Mouse (Mus musculus) kidney, postnatal 36 days (tissue): ENCODE measurements at regions not wholly inside any gene's neighbourhood (a gene's known extent, or its start where the extent isn't known, plus 50 kb on each side); places are given as distances from the start of the nearest gene placed in this dataset.

Experiments used
- DNase-seq, 2 experiments: peaks; one replicate each; pipeline ENCODE4 v3.0.0; 2021 to 2022; ENCODE audit warnings: mixed read lengths in 2 of 2

GRCm38 (mm10) chr6:127348770-127349409, 97.8 kb upstream of the Parp11 start:
- no peak for DNase-seq

- no peak for DNase-seq
Measured at GRCm38 (mm10) chr6:127349479-127350110, 97.0 kb upstream of the Parp11 start.

GRCm38 (mm10) chr6:127351691-127352090, 94.9 kb upstream of the Parp11 start:
- no peak for DNase-seq

GRCm38 (mm10) chr6:127355112-127355511, 91.5 kb upstream of the Parp11 start:
- no peak for DNase-seq

- DNase-seq: no peak
Measured at GRCm38 (mm10) chr6:127356442-127356841, 90.2 kb upstream of the Parp11 start.

- DNase-seq: no peak
Measured at GRCm38 (mm10) chr6:127358805-127359204, 87.8 kb upstream of the Parp11 start.

- peak; percentile 46 to 88 for DNase-seq
Measured at GRCm38 (mm10) chr6:127359391-127359874, 87.2 kb upstream of the Parp11 start.

GRCm38 (mm10) chr6:127362166-127362565, 84.5 kb upstream of the Parp11 start:
- DNase-seq: no peak

GRCm38 (mm10) chr6:127362966-127363752, 83.5 kb upstream of the Parp11 start:
- DNase-seq: no peak

- no peak for DNase-seq
Measured at GRCm38 (mm10) chr6:127363871-127364590, 82.6 kb upstream of the Parp11 start.

GRCm38 (mm10) chr6:127364591-127365187, 82.0 kb upstream of the Parp11 start:
- DNase-seq: no peak

GRCm38 (mm10) chr6:127365246-127365645, 81.4 kb upstream of the Parp11 start:
- DNase-seq: no peak

GRCm38 (mm10) chr6:127365651-127366050, 81.0 kb upstream of the Parp11 start:
- no peak for DNase-seq

- no peak for DNase-seq
Measured at GRCm38 (mm10) chr6:127373052-127373451, 73.6 kb upstream of the Parp11 start.

GRCm38 (mm10) chr6:127373797-127374463, 72.7 kb upstream of the Parp11 start:
- DNase-seq: no peak

- peak; percentile 6 to 27 for DNase-seq
Measured at GRCm38 (mm10) chr6:127374464-127375143, 72.0 kb upstream of the Parp11 start.

- no peak for DNase-seq
Measured at GRCm38 (mm10) chr6:127375144-127375529, 71.5 kb upstream of the Parp11 start.

GRCm38 (mm10) chr6:127375711-127376199, 70.9 kb upstream of the Parp11 start:
- no peak for DNase-seq

- DNase-seq: no peak
Measured at GRCm38 (mm10) chr6:127378701-127379100, 67.9 kb upstream of the Parp11 start.

- peak; percentile 6 to 49 for DNase-seq
Measured at GRCm38 (mm10) chr6:127379511-127379910, 67.1 kb upstream of the Parp11 start.
